Mouse (Mus musculus) brain, embryonic 18.5 days (tissue): ENCODE measurements around the gene Dppa3.

Experiments used
- DNase-seq: peaks from one replicate; pipeline ENCODE4 v3.0.0-alpha.2; 2012; ENCODE audit warnings: low read depth, low spot score

The Dppa3 gene

DNA sequence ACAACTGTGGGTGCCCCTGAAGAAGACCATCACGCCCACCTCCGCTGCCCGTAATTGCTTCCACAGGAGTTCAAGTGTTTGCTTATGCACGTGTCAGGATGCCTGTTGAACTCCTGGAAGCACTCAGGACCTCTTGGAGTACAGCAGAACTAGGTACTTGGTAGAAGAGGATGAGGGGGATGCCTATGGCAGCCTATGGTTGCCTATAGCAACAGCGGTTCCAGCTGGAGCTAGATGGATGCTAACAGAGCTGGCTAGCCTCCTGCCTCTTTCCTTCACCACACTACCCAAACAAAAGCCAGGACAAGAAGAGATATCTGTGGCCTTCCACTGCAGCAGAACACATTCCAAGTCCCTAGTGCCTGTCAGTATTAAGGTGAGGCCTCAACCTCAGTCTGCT is 41.5 kb downstream of the Dppa3 start:
- no peak for DNase-seq

DNA sequence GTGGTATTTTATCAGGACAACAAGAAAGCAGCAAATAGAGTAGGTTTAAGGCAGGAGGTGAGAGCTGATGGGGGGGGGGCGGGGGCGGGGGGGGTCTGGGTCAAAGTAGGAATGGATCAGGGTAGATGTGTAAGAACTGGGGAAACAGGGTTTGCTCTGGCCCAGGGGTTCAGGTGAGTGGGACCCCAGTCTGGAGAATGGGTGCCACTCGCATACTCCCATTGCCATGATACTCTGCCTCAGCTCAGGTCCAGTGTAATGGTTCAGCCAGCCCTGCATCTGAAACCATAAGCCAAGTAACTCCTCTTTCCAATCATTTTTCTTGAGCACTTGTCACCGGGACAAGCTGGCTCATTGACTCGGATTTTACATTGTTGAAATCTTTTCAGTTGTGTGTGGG is 42.6 kb downstream of the Dppa3 start:
- DNase-seq, result no peak

DNA sequence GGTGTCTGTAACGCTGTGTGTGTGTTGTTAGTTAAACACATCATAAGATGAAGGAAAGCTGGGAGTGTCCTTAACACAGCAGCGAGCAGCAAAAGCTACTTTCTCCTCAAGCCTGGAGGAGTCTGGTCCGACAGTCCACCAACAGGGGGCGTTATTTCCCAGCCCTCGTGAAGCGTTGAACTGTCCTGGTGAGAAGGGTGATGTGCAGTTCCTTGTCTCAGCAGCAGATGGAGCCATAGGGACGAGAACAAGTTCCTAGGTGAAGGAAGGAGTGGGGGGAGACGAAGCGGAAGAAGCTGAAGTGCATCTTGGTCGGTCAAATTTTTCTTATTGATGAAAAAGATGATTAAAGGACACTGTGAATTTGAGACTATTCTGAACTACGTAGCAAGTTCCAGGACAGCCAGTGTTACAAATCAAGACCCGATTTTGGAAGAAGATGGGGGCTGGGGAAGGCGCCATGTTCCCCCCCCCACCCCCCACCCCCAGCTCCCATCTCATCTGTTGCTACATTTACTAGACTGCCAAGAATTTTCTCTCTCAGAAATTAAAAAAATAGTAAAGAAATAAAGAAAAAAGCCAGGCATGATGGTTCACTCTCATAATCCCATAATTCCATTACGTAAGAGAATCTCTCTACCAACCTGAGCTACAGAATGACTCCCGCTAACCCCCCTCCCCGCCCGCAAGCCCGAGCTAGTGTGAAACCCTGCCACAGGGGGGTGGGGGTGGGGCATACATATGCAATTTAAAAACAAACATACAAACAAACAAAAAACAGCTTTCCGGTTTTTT is 43.4 kb downstream of the Dppa3 start:
- peak; percentile 89 for DNase-seq

DNA sequence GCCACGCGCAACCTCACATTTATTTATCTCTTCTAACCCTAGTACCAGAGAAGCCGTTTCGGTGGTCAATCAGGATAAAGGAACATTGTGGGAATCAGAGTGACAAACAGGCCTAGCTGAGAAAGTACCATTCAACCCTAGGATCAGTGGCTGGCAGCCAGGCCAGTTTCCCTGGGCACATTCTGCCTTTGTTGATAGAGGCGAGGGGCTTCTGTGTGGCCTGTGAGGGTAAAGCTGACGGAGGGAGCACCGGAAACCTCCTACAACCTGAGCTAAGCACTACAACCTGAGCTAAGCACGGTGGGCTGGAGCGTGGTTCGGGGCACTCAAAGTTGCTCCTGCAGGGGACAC is 44.0 kb downstream of the Dppa3 start:
- DNase-seq, result no peak

DNA sequence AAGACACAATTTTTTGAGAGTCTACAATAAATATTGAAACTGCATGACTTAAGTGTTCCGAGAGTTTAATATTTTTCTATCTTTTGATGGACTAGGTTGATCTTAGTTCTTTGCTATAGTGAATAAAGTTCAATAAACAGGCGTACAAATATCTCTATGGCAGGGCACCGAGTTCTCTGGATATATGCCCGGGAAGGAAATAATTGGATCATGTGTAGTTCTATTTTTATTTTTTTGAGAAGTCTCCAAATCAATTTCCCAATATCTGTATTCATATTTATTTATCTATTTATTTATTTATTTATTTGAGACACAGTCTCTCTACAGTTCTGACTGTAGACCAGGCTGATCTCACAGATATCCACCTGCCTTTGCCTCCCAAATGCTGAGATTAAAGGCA is 44.6 kb downstream of the Dppa3 start:
- DNase-seq, result no peak

DNA sequence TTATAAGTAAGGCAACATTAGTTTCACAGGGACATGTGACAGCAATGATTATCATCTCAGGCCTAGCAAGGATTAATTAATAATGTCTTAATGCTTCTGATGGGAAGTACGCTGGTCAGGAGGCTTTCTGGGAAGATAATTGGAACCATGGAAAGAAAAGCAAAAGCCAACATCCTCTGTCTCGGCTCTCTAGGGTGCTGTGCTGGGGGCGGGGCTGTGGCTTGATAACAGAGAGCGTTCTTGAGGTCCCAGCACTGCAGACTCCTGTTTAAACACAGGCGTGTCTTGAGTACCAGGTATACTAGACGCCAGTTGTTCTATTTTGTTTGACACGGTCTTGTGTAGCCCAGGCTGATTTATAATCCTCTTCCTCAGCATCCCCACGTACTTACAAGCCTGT is 46.5 kb downstream of the Dppa3 start:
- no peak for DNase-seq
